Mouse (Mus musculus): ENCODE measurements around the gene Slc26a10. TPM values are rescaled to one million over a fixed set of nuclear protein-coding genes. Genes with fewer than 3 reads are reported as not detected.

The Slc26a10 gene
- polyA plus RNA-seq (2012; rRNA removed): 2.0 and 2.7 TPM in 2 replicates

GRCm38 (mm10) chr10:127179871-127180694 lies at the start of gene Slc26a10:
Gene Slc26a10, minus strand, starts transcription at chr10:127180645.

GRCm38 (mm10) chr10:127211414-127211854 lies 31.0 kb upstream of the Slc26a10 start, which contains the start of gene Pip4k2c:
Gene Pip4k2c, minus strand, starts transcription at chr10:127211585.

DNA sequence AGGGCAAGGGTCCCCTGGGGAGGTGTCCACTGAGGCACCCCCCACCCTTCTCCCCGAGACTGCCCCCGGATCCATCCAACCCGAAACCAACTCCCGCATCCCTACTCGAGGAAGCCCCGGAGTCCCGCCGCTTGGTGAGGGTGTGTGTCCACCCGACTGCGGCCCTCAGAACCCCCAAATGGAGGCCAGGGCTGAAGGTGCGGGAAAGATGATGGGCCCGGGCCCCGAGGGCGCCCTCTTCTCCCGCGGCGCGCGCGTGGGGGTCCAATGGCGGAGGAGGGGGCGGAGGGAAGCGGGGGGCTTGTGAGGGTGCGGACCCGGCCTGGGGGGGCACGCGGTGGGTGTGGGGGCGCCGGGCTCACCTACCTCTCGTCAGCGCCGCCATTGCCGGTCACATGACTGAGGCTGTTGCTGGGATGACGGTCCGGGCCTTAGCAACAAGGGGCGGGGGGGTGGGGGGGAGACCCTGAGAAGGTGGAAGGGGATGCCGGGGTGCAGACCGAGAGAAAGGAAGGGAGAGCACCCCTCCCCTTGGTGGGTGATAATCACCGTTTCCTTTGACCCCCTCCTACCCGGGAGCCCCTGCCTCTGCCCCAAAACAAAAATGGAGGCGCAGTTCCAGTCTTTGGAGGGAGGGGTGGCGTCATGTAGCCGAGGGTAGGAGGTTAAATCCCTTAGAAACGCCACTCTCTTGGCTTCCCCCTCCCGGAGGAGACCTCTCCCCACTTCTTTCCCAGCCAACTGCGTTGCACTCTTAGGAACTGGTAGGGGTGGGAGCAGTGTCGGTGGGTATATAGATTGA lies 15.1 kb upstream of the Slc26a10 start, which contains the start of gene Dtx3:
Gene Dtx3 (minus strand): TSS at position 401 of the 802 bp plus-strand sequence.

DNA sequence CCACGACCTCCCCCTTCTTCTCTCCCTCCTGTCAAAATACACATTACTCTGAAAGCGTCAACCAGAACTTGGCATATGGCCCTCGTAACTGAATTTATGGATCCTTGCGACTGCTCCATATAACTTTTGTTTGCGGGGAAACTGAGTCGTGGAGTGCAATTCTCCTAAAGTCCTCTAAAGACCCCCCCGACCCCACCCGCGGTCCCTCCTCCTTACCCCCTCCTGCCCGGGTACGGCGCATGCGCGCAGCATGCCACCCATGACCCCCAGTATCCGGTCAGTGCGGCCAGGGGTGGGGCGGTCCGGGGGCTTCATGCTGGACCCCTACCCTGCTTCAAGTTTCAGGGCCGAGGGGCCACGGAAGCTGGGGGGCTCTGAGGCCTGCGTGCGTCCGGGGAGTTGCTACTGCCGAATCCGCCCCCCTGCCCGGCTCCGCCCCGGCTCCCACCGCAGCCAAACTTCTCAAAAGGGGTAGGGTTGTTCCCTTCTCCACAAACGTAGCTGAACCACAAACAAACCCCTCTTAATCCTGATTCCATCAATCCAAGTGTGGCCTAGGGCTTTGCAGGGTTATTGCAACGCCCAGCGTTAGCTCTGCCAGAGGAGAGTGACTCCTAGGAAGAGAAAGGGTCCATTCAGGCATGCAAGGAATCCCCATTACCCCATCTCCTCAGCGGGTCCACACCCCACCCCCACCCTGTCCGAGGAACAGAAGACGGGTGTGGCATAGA lies 9.4 kb upstream of the Slc26a10 start, which contains the start of gene Arhgef25:
Gene Arhgef25 (minus strand): TSS at position 433 of the 731 bp plus-strand sequence.

DNA sequence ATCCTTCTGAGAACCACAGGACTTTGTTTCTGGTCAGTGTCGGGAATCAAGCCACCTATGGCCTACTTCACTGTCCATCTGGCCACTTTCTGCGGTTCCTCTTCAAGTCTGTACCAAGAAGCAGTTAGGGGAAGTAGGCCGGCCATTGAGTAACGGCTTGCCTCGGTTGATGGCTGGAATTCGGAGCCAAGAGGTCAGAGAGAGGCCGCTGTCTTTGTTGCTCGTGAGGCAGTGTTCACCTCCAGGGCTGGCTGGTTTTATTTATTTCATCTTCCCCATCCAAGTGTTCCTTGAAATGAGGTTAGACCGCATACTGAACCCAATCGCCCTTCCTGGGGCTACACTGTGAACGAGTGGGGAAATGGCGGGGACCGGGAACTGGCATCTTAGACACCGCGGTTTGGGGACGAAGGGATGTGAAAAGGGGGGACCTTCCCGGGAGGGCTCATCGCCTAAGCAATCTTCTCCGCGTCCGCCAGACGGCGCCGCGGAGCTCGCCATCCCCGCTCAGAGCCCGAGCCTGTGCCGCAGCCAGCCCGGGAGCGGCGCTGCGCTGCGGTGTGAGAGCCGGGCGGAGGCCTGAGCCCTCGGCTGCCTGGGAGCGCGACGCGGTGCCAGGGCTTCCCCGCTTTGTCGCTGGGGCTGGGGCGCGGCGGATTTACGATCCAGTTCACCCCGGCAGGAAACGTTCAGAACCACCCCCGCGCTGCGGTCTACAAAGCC lies 15.7 kb downstream of the Slc26a10 start, which contains the start of gene B4galnt1:
Gene B4galnt1 (plus strand): TSS at position 595 of the 723 bp plus-strand sequence.

Other genes starting within 250 kb of the Slc26a10 start
- 152 and 173 TPM in 2 replicates for gene Ctdsp2, start 201.9 kb downstream of the Slc26a10 start, polyA plus RNA-seq (2012; rRNA removed)
- gene Avil, start 179.9 kb downstream of the Slc26a10 start, polyA plus RNA-seq (2012; rRNA removed): 0.09 and 0.25 TPM in 2 replicates
- 53.1 and 69.5 TPM in 2 replicates for gene Tsfm, start 149.8 kb downstream of the Slc26a10 start, polyA plus RNA-seq (2012; rRNA removed)
- 29.7 and 33.5 TPM in 2 replicates for gene Mettl1, start 139.2 kb downstream of the Slc26a10 start, polyA plus RNA-seq (2012; rRNA removed)
- 0.95 and 1.1 TPM in 2 replicates for gene Eef1akmt3, start 139.1 kb downstream of the Slc26a10 start, polyA plus RNA-seq (2012; rRNA removed)
- 0.64 and 0.89 TPM in 2 replicates for gene Cyp27b1, start 132.4 kb downstream of the Slc26a10 start, polyA plus RNA-seq (2012; rRNA removed)
- gene March9, start 120.5 kb downstream of the Slc26a10 start, polyA plus RNA-seq (2012; rRNA removed): 19.1 and 27.0 TPM in 2 replicates
- gene Cdk4, start 117.1 kb downstream of the Slc26a10 start, polyA plus RNA-seq (2012; rRNA removed): 382 and 484 TPM in 2 replicates
- gene Tspan31, start 110.4 kb downstream of the Slc26a10 start, polyA plus RNA-seq (2012; rRNA removed): 105 and 119 TPM in 2 replicates
- 18.0 and 26.2 TPM in 2 replicates for gene Agap2, start 105.4 kb downstream of the Slc26a10 start, polyA plus RNA-seq (2012; rRNA removed)
- 72.1 and 89.3 TPM in 2 replicates for gene Os9, start 59.5 kb downstream of the Slc26a10 start, polyA plus RNA-seq (2012; rRNA removed)
- 11.4 and 16.1 TPM in 2 replicates for gene B4galnt1, start 15.4 kb downstream of the Slc26a10 start, polyA plus RNA-seq (2012; rRNA removed)
- 71.4 and 75.9 TPM in 2 replicates for gene Arhgef25, start 9.4 kb upstream of the Slc26a10 start, polyA plus RNA-seq (2012; rRNA removed)
- 262 and 306 TPM in 2 replicates for gene Dtx3, start 15.1 kb upstream of the Slc26a10 start, polyA plus RNA-seq (2012; rRNA removed)
- gene Pip4k2c, start 30.9 kb upstream of the Slc26a10 start, polyA plus RNA-seq (2012; rRNA removed): 32.8 and 34.9 TPM in 2 replicates
- gene Kif5a, start 82.7 kb upstream of the Slc26a10 start, polyA plus RNA-seq (2012; rRNA removed): 6.4 and 7.0 TPM in 2 replicates
- 245 and 250 TPM in 2 replicates for gene Dctn2, start 85.7 kb upstream of the Slc26a10 start, polyA plus RNA-seq (2012; rRNA removed)
- gene Mbd6, start 108.4 kb upstream of the Slc26a10 start, polyA plus RNA-seq (2012; rRNA removed): 51.3 and 61.2 TPM in 2 replicates
- gene Mars, start 131.1 kb upstream of the Slc26a10 start, polyA plus RNA-seq (2012; rRNA removed): 78.4 and 101 TPM in 2 replicates
- gene Arhgap9, start 141.3 kb upstream of the Slc26a10 start, polyA plus RNA-seq (2012; rRNA removed): 6.0 and 7.4 TPM in 2 replicates
- 51.0 and 51.6 TPM in 2 replicates for gene Gli1, start 161.3 kb upstream of the Slc26a10 start, polyA plus RNA-seq (2012; rRNA removed)
- not detected in 2 replicates for gene Inhbe, start 173.8 kb upstream of the Slc26a10 start, polyA plus RNA-seq (2012; rRNA removed)
- 0.07 TPM in 1 of 2 replicates, not detected in the other for gene Inhbc, start 189.8 kb upstream of the Slc26a10 start, polyA plus RNA-seq (2012; rRNA removed)
- 128 and 138 TPM in 2 replicates for gene R3hdm2, start 199.7 kb upstream of the Slc26a10 start, polyA plus RNA-seq (2012; rRNA removed)

Measured in ovary, adult 2 months (tissue).